Mouse (Mus musculus) right cerebral cortex, postnatal 14 days (tissue): ENCODE measurements around the gene D3Ertd751e.
A peak's percentile ranks its signal among the peaks of the same experiment; 100 is the strongest.

Experiments used
- DNase-seq: peaks from one replicate; pipeline ENCODE4 v3.0.0; 2022

The D3Ertd751e gene

GRCm38 (mm10) chr3:41742278-41742934 lies at the start of gene D3Ertd751e, which contains the start of gene Sclt1:
Gene D3Ertd751e, plus strand, starts transcription at chr3:41742611.
Gene Sclt1, minus strand, starts transcription at chr3:41742514.
- peak; percentile 97 for DNase-seq

GRCm38 (mm10) chr3:41695681-41696080 lies 46.7 kb upstream of the D3Ertd751e start:
- DNase-seq, result no peak

GRCm38 (mm10) chr3:41741601-41742277 lies 672 bp upstream of the D3Ertd751e start:
- no peak for DNase-seq

- DNase-seq, result no peak
Observed at GRCm38 (mm10) chr3:41743436-41743835, 1.0 kb downstream of the D3Ertd751e start.

- no peak for DNase-seq
Observed at GRCm38 (mm10) chr3:41754556-41754955, 12.1 kb downstream of the D3Ertd751e start.

DNA sequence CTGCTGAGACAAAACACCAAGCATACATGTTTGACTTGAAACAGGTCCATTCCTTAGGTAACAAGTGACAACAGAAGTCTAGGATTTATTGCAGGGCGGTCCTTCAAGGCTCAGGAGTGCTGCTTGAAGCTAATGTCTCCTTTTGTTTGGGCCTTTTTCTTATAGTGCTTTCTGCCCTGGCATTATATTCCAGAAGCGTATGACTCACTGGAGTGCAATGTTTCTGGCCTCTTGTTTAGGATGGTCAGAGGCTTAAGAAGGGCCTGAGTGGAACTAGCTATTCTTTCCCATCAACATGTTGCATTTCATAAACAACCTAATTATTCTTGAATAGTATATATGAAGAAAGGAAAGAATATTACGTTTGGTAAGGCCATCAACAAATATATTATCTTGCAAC lies 19.7 kb downstream of the D3Ertd751e start:
- no peak for DNase-seq

DNA sequence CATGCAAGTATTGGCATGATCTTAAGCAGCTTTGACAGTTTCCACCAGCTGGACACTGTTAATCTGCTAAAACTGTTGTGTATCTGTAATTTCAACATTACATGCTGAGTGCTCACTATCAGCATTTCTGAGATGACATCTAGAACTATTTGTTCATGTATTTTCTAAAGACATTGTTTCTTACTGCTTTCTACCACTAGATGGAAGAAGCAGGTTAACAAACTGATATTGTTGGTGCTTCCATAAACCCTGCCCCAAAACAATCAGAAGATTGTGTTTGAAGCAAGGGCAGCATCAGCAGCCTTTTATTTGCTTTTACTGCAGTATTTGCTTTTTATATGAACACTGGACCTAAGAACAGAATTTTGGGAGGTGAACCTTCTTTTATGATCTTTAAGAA lies 70.0 kb downstream of the D3Ertd751e start:
- DNase-seq, result no peak
